Mouse (Mus musculus) embryonic facial prominence, embryonic 14.5 days (tissue): ENCODE measurements around the gene Zfp960. TPM values are rescaled to one million over a fixed set of nuclear protein-coding genes. Genes with fewer than 3 reads are reported as not detected.
"Not testable (repeated sequence)": the region's sequence is repeated elsewhere in the genome, so short reads cannot be mapped to it uniquely, and the experiment has no call there.

Experiments
- ATAC-seq: fragments of 200-750 bp; cut with Nextera tagmentation; 2 replicates; pipeline ENCODE4 v1.8.0; 2017; ENCODE audit warnings: low read depth, moderate number of reproducible peaks, moderate TSS enrichment
- DNase-seq: peaks from one replicate; pipeline ENCODE4 v3.0.0-alpha.2; 2015; ENCODE audit warnings: low spot score
- H3K27ac ChIP-seq: fragments of 300-500 bp; sonication (generic); replicated peaks from 2 replicates; pipeline ENCODE4 v1.5.1; 2014; ENCODE audit warnings: low read depth, mild to moderate bottlenecking, low read length, moderate library complexity
- H3K27me3 ChIP-seq: fragments of 300-500 bp; sonication (generic); replicated peaks from 2 replicates; pipeline ENCODE4 v1.6.1; 2014; ENCODE audit warnings: low read length; ENCODE audit not compliant: control insufficient read depth, insufficient read depth
- H3K36me3 ChIP-seq: fragments of 300-500 bp; sonication (generic); 2 replicates; pipeline ENCODE4 v1.6.1; 2014; ENCODE audit warnings: low read length, mixed read lengths; ENCODE audit not compliant: control insufficient read depth, insufficient read depth
- H3K4me1 ChIP-seq: fragments of 300-500 bp; sonication (generic); 2 replicates; pipeline ENCODE4 v1.6.1; 2014; ENCODE audit warnings: antibody characterized with exemption, low read length; ENCODE audit not compliant: control insufficient read depth, insufficient read depth
- H3K4me2 ChIP-seq: fragments of 300-500 bp; sonication (generic); 2 replicates; pipeline ENCODE4 v1.6.1; 2014; ENCODE audit warnings: low read depth, mild to moderate bottlenecking, low read length, moderate library complexity, mixed read lengths
- H3K4me3 ChIP-seq: fragments of 300-500 bp; sonication (generic); 2 replicates; pipeline ENCODE4 v1.5.1; 2014; ENCODE audit warnings: low read depth, mild to moderate bottlenecking, low read length
- H3K9ac ChIP-seq: fragments of 300-500 bp; sonication (generic); 2 replicates; pipeline ENCODE4 v1.6.1; 2014; ENCODE audit warnings: low read depth, mild to moderate bottlenecking, low read length, moderate library complexity, mixed read lengths
- H3K9me3 ChIP-seq: fragments of 300-500 bp; sonication (generic); 2 replicates; pipeline ENCODE4 v1.6.1; 2016; ENCODE audit warnings: low read length; ENCODE audit not compliant: control insufficient read depth
- WGBS: fragments of 180-500 bp; shearing (Covaris S2); extraction: QIAGEN DNeasy Blood & Tissue Kit; methylation state at CpG from one replicate; pipeline ENCODE4 v1.1.7; 2014; 5-methylcytosine and 5-hydroxymethylcytosine counted together
- polyA plus RNA-seq: library from polyadenylated mRNA; unstranded; fragments of >200 nt; fragmentation: Nextera tagmentation; extraction: Ambion mirVana; gene quantifications from 2 replicates; pipeline ENCODE4 v1.2.1, GENCODE M21; 2014

Zfp960 gene
- 5.2 and 6.8 TPM in 2 replicates for polyA plus RNA-seq

DNA sequence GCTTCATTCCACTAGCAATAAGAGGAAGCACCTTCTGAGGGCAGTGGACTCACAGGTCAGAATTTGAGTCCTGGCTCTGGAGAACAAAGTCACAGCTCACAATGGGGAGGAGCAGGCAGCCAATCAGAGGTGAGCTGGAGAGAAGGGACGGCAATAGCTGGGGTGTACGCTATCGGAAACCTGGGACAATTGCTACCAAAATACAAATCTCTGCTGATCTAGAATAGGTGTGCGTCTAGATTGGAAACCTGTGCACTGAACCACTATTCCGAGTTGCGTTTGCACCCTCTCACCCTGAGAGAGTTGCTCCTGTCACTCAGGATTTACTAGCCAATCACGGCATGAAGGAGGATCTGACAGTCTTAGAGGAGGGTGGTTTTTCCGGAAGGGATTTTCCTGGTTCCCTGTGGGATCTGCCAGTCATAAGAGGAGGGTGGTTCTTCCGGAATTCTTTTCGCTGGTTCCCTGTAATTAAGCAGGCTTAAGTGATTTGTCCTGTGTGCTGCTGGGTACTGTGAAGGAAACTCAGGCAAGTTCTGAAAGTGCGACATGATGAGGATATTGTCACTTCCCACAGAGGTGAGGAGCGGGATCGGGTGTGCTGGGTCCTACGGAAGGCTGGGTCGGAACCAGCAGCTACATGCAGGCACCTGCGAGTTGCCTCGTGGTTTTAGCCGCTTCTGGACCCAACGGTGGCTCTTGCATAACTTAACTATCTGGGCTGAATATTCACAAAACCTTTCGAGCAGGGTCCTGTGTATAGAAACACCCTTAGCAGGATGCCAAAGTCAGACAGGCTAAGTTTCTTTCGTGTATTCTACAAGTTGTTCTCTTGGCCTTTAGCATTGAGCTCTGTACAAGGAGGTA is at the start of gene Zfp960:
TSS of gene Zfp960 (plus strand) at position 486 of the 867 bp plus-strand sequence.
- whole genome bisulfite sequencing = 0% methylated on average over 15 of the region's 21 CpGs
- H3K27ac ChIP-seq = 0 out of 2 replicates have a peak within 1 kb of the TSS, but pooled peaks have one; percentile 5
- ATAC-seq = peak; percentile 100

DNA sequence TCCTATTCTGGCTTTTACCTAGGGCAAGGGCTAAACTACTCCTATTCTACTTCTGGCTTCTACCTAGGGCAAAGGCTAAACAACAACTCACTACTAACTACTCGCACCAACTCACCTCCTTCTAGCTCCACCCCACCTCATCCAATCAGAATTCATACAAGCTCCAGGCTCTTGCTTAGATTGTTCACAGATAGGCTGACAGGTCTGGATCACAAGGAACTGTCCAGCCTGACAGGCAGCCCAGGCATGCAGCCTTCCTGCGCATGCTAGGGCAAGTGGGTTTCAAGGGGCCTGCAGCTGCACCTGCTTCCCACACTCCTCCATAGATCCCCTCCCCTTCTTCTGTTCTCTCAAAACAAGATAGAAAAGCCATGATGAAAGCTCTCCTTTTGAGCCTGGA is 45.8 kb upstream of the Zfp960 start:
- not testable (repeated sequence) for H3K4me1 ChIP-seq, H3K27me3 ChIP-seq, H3K4me2 ChIP-seq, H3K4me3 ChIP-seq, DNase-seq, H3K9ac ChIP-seq, ATAC-seq, H3K27ac ChIP-seq, H3K36me3 ChIP-seq
- H3K9me3 ChIP-seq = peaks cover 28% of the 10 kb centered on the region; the same call in 1 of the 2 replicates
- 100% methylated on average over 2 of the region's 2 CpGs for WGBS

More for the DNA sequence above, at the start of gene Zfp960:
- H3K4me1 ChIP-seq, H3K36me3 ChIP-seq, H3K9me3 ChIP-seq, H3K27me3 ChIP-seq: not testable (repeated sequence)
- peak; percentile 96 for DNase-seq
- Histone ChIP-seq H3K4me3 (peak within 1 kb of the TSS; percentile 52), H3K4me2 (peak within 1 kb of the TSS; percentile 52), H3K9ac (peak within 1 kb of the TSS; percentile 61)

DNA sequence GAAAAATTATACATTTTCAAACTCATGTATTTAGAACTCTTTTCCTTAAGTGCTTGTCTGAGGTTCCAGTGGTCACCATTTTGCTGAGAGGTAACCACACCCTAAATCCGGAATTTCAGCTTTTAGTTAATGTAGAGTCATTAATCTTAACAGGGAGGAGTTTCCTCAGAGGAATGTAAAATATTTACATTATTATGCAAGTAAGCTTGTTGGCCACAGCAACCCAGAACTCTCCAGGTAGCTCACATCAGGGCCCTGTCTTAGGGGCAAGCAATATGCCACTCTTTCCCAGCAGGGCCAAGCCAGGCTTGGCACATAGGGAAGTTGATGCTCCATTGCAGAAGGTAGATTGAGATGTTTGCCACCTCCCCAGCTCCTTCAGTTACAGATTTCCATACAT is 4.3 kb upstream of the Zfp960 start:
- H3K4me1 ChIP-seq, H3K27ac ChIP-seq, H3K27me3 ChIP-seq, ATAC-seq, DNase-seq, H3K9ac ChIP-seq, H3K4me3 ChIP-seq, H3K9me3 ChIP-seq, H3K4me2 ChIP-seq, H3K36me3 ChIP-seq: not testable (repeated sequence)
- 64% methylated on average over 1 of the region's 1 CpGs for WGBS

DNA sequence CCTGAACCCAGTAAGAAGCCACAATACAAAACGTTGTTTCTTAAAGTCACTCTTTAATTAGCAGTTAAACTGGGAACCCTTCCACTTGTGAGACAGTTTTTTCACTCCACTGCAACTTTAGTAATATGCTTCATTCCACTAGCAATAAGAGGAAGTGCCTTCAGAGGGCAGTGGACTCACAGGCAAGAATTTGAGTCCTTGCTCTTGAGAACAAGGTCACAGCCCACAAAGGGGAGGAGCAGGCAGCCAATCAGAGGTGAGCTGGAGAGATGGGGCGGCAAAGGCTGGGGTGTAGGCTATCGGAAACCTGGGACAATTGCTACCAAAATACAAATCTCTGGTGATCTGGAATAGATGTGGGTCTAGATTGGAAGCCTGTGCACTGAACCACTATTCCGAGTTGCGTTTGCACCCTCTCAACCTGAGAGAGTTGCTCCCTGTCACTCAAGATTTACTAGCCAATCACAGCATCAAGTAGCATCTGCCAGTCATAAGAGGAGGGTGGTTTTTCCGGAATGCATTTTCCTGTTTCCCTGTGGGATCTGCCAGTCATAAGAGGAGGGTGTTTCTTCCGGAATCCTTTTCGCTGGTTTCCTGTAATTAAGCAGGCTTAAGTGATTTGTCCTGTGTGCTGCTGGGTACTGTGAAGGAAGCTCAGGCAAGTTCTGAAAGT is 57.1 kb downstream of the Zfp960 start, which contains the start of gene Zfp97:
TSS of gene Zfp97 (plus strand) at position 586 of the 673 bp plus-strand sequence.
- WGBS = no CpG with 5 or more reads among the region's 8 CpGs
- not testable (repeated sequence) for H3K36me3 ChIP-seq, H3K27ac ChIP-seq, DNase-seq, H3K4me2 ChIP-seq, H3K9ac ChIP-seq, H3K4me1 ChIP-seq, H3K9me3 ChIP-seq, H3K4me3 ChIP-seq, H3K27me3 ChIP-seq
- ATAC-seq = peak; percentile 98

Other genes starting within 250 kb of the Zfp960 start
- 6.4 and 7.0 TPM in 2 replicates for gene Zfp97, start 57.3 kb downstream of the Zfp960 start, polyA plus RNA-seq